Mouse (Mus musculus): ENCODE data around the gene Tmem176b. TPM values are rescaled to one million over a fixed set of nuclear protein-coding genes. Genes with fewer than 3 reads are reported as not detected.
"Not testable (repeated sequence)": the region's sequence is repeated elsewhere in the genome, so short reads cannot be mapped to it uniquely, and the experiment has no call there.

The Tmem176b gene
- total RNA-seq (2015) (90.6 and 115 TPM in 2 replicates), total RNA-seq (2017) (84.2 and 92.0 TPM in 2 replicates)

DNA sequence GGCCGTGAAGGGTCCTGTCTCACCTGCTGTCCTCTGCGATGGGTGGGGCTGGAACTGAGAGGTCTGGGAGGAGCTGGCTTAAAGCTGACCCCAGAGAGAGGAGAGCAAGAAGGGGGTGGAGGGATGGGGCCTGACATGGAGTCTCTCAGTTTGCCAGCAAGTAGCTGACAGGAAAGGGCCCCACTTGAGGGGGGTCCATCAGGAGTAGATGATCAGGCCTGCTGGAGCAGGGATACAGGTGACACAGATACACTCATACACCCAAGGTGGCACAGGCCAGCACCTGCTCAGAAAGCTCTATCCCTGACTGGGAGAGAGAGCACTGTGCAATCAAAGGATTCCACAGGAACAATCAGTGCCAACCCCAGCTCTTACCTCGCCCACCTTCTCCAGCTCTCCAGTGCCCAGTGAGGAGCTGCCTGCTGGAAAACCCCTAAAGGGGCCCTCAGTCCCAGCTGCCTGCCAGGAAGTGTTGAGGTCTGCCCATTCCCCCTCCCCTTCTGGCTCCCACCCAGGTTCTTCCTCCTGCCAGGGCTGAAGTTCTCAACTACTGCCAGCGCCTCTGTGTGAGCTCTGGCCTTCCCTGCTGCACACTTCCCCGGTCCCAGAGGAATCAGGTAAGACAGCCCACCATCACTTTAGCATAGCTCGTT, at the start of gene Tmem176b:
Tmem176b (minus strand) TSS at position 524 of the 653 bp plus-strand sequence.
- ATAC-seq (replicated peaks; ENCODE audit: poor library complexity): peak; percentile 65

DNA sequence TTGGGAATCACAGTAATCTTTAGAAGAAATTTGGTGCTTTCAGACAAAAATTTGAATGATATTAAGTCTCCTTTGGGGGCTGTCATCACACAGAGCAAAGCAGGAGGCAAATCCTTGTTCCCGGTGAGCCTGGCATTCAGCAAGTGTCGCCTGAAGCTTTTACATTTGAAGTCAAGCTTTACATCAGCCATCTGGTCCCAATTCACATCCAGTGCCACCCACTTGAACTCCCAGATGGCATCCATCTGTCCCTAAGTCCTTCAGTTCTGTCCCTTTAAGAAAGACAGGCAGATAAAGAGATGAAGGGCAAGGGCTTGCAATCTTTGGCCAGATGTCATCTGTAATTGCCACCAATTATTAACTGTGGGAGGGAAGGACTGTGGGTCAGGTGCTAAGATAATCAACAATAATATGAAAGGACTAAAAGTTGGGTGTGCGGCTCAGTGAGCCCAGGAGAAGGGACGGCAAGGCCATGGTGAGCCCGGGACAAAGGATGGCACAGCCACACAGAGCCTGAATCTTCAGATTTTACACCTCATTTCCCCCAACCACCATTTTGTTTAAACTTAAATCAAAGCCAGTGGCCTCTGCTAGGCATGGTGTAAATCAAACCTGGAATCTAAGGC, 35.3 kb upstream of the Tmem176b start:
- ATAC-seq (replicated peaks; ENCODE audit: poor library complexity): no peak

DNA sequence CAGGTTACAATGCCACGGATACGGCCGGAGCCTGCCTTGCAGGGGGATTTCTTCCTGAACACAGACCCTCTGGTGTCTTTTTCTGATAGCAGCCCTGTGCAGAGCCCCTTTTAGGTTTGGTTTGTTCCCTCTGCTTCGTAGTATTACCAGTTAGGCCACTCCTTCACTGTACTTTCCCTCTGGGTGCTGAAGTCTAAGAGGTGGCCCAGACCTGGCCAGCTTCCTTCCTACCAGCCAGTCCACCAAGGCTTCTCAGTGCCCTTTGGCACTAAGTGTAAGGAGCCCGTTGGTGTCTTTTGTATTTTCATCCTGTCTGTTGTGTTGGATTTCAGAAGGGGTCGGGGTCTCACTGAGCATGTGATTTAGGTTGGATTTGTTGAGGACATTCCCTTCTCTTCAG, 34.2 kb upstream of the Tmem176b start:
- ATAC-seq (replicated peaks; ENCODE audit: poor library complexity): no peak

GRCm38 (mm10) chr6:48874576-48874975, 33.3 kb upstream of the Tmem176b start:
- ATAC-seq (replicated peaks; ENCODE audit: poor library complexity): no peak

- ATAC-seq (replicated peaks; ENCODE audit: poor library complexity): no peak
Observed at GRCm38 (mm10) chr6:48872596-48872995, 31.3 kb upstream of the Tmem176b start, which contains the start of gene Aoc1. Gene Aoc1, plus strand, starts transcription at chr6:48872896.

DNA sequence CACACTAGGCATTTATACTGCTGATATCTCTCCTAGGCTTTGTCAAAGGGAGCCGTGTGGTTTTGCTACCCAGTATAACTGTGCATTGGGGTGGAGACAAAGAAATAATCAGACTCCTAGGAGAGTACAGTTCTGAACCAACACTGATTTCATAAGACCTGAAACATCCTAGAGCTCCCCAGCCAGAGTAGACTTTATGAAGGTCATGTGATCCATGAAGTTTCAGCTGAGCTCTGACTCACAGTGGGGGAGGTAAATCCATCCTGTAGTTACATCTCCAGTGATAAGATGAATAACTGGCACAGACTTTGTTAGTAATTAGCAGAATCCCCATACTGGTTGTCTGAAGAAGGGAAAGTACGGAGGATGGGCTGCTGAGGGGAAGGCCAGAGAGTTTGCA, 28.5 kb upstream of the Tmem176b start:
- no peak for ATAC-seq (replicated peaks; ENCODE audit: poor library complexity)

- ATAC-seq (replicated peaks; ENCODE audit: poor library complexity): no peak
Observed at GRCm38 (mm10) chr6:48867158-48867557, 25.9 kb upstream of the Tmem176b start.

GRCm38 (mm10) chr6:48866355-48866950, 25.2 kb upstream of the Tmem176b start:
- ATAC-seq (replicated peaks; ENCODE audit: poor library complexity): not testable (repeated sequence)

GRCm38 (mm10) chr6:48865152-48865745, 24.0 kb upstream of the Tmem176b start:
- no peak for ATAC-seq (replicated peaks; ENCODE audit: poor library complexity)

DNA sequence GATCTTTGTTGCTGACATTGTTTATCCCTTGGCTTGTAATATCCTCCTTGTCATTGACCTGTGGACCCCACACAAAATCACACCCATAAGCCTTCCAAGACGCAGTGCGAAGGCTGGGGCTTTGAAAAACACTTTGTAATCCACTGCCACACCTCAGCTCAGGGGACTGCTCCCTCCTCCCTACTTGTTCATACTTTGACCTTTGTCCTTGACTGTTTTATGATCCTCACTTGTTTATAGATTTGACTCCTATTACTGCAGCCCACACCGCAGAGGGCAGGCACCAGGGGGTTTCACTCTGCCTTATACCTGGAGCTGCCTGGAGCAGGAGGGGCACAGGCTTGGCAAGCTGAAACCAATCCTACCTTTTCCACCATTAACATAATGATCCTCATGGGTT, 23.4 kb upstream of the Tmem176b start:
- no peak for ATAC-seq (replicated peaks; ENCODE audit: poor library complexity)

DNA sequence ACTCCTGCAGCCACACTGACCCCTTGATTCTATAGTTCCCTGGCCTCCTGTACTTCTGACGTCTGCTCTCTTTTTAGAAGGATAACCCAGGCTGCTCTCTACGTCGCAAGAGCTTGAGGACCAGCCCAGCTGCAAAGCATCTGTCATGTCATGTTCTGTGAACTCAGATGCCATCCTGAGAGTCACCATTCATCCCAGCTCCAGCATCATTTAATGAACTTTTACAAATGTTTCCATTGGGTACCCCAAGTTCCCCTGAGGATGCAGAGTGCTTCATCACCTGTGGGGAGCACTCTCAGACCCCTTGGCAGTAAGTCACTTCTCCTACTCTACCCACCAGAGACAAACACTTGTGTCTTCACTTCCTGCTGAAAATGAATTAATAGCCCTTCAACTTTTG, 22.9 kb upstream of the Tmem176b start:
- ATAC-seq (replicated peaks; ENCODE audit: poor library complexity): no peak

DNA sequence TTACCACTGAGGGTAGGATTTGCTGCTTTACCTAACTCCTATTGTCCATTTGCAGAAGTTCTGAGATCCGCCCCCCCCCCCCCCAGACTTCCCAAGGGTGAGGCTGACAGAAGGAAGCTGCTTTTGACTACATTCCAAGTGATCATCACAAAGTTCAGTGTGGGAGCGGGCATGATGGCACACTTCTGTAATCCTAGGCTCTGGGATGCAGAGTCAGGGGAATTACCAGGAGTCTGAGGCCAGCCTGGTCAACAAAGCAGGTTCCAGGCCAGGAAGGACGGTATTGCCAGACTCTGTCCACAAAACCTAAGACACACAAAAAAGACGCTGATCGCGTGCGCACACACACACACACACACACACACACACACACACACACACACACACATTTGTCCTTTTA, 22.2 kb upstream of the Tmem176b start:
- no peak for ATAC-seq (replicated peaks; ENCODE audit: poor library complexity)

DNA sequence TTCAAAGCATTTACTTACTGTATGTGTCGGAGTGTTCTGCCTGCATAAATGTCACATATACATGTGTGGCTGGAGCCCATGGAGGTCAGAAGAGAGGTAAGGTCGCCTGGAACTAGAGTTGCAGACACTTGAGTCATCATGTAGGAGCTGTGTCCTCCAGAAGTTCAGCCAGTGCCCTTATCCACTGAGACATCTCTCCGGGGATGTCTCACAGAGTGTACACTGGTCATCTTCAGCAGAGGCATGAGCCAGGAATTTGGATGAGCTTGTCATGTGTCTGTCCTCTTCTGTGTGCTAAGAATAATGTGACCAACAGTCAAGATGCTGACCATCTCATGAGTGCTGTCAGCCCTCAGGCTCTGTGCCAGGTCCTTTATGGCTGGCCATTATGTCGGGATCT, 21.5 kb upstream of the Tmem176b start:
- ATAC-seq (replicated peaks; ENCODE audit: poor library complexity): no peak

- ATAC-seq (replicated peaks; ENCODE audit: poor library complexity): no peak
Observed at GRCm38 (mm10) chr6:48861616-48862280, 20.5 kb upstream of the Tmem176b start.

DNA sequence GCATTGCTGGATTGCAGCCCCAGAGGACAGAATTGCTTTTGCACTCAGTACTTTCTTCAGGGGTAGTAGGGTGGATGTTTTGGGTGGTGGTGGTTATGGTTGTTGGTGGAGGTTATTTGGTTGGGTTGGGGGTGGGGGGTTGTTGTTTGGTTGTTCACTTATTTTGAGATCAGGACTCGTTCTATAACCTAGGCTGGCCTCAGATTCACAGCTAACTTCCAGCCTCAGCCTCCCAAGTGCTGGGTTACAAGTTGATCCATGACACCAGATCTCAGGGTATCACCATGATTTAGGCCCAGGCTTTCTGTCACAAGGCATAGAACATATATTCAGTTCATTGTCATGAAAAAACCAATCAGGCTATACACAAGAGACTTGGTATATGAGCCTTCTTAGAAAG, 19.6 kb upstream of the Tmem176b start:
- no peak for ATAC-seq (replicated peaks; ENCODE audit: poor library complexity)

GRCm38 (mm10) chr6:48860130-48860815, 19.0 kb upstream of the Tmem176b start:
- ATAC-seq (replicated peaks; ENCODE audit: poor library complexity): peak; percentile 89

- ATAC-seq (replicated peaks; ENCODE audit: poor library complexity): no peak
Observed at GRCm38 (mm10) chr6:48857613-48858302, 16.5 kb upstream of the Tmem176b start.

DNA sequence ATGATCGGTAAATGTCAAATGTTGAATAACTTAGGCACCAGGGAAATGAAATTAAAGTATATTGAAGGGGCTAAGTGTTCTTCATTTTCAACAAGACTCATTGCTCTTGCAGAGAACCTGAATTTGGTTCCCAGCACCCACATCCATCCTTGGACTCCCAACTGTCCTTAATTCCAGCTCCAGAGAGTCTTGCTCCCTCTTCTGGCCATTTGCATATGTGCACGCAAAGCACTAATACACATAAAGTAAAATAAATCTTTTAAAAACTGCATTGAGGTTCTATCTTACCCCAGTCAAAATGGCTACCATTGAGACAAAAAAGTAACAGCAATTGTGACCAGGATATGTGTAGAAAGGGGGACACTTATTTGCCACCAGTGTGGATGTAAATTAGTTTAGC, 12.9 kb upstream of the Tmem176b start:
- ATAC-seq (replicated peaks; ENCODE audit: poor library complexity): no peak

- ATAC-seq (replicated peaks; ENCODE audit: poor library complexity): no peak
Observed at GRCm38 (mm10) chr6:48851820-48852491, 10.7 kb upstream of the Tmem176b start.

DNA sequence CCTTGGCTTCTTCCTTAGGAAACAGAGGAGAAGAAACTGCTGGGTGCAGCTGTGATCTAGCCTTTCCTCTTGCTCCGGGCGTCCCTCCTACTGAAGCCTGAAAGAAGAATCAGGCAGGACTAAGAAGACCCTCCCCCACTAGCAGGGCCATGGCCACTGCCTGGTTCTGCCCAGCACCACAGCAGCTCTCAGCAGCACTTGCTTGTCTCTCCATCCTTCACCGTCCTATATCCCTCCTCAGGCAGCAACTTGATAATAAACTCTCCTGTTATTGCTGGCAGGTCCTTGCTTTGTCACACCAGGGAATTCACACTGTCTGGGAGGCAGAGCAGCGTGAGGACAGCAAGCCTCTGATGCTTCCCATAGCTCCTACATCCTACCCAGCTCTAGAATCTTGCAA, 3.8 kb upstream of the Tmem176b start:
- no peak for ATAC-seq (replicated peaks; ENCODE audit: poor library complexity)
